Mouse (Mus musculus) lung, postnatal 0 days (tissue): Measurements from ENCODE around the gene Cryab.

Source experiments
- CTCF ChIP-seq: IDR thresholded peaks from 2 replicates; pipeline ENCODE4 v1.5.1; 2016; ENCODE audit warnings: antibody characterized with exemption, mild to moderate bottlenecking
- EP300 ChIP-seq: IDR thresholded peaks from 2 replicates; pipeline ENCODE4 v1.6.1; 2016; ENCODE audit warnings: antibody characterized with exemption, mild to moderate bottlenecking, control low read depth

DNA sequence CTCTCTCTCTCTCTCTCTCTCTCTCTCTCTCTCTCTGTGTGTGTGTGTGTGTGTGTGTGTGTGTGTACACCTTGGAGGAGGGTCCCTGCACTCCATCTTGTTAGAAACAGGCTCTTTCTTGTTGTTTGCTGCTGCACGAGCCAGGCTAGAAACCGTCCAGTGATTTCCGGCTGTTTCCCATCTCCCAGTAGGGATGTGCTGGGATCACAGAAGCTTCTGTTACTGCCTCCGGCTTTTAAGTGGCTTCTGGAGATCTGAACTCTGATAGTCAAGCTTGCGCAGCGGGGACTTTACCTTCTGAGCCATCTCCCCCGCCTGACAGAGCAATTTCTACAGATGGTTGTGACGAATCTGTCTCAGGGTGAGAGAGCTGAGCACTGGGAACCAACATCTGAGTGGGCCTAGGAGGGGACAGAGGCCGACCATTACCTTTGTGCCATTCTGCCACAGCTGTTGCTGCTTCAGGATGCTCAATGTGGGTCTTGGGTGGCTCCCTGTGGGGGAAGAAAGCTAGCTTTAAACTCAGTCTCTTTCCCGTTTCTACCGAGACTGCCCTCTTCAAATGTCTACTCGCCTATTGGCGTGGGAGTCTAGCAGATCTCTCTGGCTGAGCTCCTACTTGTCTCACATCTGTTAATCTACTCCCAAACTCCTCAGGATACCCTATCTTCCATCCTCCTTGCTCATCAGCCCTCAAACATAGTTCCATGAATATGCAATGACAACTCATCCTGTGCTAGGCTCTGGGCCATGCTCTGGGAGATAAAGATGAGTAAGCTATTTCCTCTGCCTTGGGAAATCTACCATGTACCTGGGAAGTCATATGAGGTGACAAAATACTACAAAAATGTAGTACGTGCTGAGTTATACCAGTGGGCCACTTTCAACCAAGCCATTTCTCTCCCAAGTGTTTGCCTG lies 10.0 kb upstream of the Cryab start:
- no peak for TF ChIP-seq CTCF
- no peak for TF ChIP-seq EP300
